Mouse (Mus musculus) layer of hippocampus, adult 9-10 months (tissue): ENCODE data around the gene Slc2a1.

Source experiments
- DNase-seq: peaks from one replicate; pipeline ENCODE4 v3.0.0; 2022; ENCODE audit warnings: low spot score

Gene Slc2a1

DNA sequence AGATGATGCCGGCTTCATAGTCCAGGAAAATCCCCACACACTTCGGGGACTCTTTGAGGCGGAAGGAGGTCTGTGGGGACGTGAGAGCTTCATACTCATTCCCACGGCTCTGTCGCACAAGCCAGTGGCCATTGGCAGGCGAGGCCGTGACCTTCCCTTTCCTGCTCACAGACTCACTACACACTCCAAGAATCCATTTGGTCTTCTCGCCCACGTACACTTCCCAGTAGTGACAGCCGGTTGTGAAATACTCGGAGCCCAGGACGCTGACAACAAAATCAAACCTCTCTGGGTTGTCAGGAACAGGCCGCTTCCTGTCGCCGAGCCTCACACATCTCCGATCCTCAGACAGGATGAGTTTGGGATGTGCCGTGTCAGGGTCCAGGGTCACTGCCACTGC is 69.8 kb downstream of the Slc2a1 start:
- DNase-seq = no peak

DNA sequence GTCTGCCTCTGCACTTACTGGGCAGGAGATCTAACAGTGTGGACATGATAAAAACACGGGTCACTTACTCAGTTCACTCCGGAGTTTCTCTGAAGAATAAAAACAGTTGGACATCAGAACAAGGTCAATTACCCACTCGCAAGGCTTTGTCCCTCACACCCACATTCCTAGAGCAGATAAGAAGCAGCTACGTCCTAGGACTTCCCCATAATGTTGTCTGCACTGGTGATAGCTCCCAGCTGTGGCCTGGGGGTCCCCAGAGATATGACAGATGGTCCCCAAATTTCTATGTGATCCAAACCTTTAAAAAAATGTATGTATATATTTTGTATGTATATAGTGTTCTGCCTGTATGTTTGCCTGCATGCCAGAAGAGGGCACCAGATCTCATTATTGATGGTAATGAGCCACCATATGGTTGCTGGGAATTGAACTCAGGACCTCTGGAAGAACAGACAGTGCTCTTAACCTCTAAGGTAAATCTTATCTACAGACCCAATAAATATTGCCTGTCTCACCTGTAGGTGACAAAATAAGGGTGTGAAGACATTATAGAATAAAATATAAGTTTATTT is 71.7 kb downstream of the Slc2a1 start:
- DNase-seq = no peak

DNA sequence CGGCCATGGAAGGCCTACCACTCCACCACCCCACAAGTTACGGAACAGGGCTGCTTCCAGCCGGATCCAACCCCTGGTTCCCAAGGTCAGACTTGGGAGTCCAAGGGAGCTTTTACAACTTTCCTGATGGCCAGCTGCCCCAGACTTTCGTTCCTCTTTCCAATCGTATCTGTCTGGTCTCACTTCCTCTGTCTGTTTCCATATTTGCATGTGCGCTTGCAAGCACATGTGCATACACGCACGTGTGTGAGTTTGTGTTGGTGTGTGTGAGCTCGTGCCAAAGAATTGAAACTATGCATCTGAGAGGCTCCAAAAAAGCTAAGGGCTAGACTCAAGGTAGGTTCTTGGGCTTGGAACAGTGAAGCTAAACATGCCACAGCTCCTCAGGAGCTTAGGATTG is 72.9 kb downstream of the Slc2a1 start:
- DNase-seq = peak; percentile 16

DNA sequence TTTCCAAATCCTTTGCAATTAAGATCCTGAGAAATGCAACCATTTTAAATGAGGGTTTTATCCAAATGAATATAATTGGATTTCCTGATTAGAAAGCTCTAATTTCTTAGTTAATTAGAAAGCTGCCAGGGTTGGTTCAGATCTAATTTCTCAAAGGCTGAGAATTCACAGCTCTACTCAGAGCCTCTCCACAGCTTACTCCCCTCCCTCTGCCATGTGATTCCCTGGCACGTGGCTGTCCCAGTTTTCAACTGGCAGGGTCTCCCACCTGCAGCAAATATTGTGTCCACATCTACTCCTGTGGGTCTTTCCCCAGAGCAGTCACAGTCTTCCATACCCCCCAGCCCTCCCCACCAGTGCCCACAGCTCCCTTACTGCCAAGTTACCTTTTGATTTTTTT is 75.0 kb downstream of the Slc2a1 start:
- no peak for DNase-seq

DNA sequence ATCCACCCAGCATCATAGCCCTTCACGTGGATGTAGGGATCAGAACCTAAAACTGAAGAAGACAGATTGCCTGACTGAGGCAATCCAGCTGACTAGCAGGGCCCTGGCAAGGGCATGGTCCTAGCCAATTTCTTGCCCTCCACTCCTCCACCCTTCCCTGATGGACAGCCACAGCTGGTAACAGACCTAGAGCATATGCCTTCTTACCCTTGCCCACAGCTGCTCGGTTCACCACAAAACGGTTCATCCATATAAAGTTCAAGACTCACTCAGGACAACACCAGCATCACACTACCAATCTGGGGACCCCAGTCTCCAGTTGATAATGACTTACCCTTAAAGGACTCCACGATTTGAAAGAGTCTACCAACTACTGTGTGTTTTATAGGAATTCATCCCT is 77.3 kb downstream of the Slc2a1 start:
- DNase-seq = no peak
